Mouse (Mus musculus): ENCODE measurements around the gene Sertm1.

Gene Sertm1

DNA sequence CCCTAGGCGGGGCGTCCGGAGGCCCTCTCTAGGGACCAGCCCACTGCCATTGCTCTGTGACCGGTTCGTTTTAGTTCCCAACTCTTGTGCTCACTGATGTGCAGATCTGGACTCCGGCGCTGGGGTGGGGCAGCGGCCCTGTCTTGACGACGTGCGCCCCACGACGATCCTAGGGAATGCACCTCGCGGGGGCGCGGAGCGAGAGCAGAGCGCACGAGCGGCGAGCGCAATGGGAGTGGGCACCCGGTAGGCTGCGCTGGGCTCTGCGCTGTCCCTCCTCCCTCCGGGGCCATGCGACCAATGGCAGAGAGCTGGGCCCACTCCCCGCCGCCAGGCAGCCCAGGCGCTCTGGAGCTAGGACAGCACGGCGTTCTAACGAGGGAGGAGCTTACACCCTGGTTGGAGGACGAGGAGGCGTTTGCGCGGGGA is at the start of gene Sertm1:
Sertm1 (minus strand) TSS at position 245 of the 429 bp plus-strand sequence.
- no peak for DNase-seq

DNA sequence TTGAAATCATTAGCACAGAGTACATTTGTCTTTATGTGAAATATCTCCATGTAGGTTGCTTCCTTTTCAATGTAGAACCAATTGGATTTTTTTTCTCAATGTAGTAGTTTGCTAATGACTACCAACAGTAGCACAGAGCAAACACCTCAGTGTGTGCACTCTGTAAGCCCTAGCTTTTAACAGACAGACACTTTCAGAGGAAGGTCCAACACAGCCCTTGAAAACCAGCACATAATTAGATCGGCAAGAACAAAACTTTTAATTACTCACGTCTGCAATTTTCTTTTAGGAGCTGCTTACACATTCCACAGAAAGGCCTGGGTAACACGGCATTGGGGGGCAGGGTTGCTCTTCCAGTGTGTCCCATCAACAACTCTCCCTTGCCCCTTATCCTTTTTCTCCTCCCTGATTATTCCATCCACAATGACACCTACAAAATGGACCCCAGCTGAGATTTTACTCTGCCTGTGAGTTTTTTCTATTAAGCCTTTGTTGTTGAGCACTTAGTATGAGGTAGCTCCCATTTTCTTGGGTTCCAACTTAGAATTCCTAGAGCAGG is 49.3 kb upstream of the Sertm1 start:
- no peak for DNase-seq

GRCm38 (mm10) chr3:54943067-54943810 is 27.6 kb upstream of the Sertm1 start:
- DNase-seq = no peak

GRCm38 (mm10) chr3:54934535-54934934 is 18.8 kb upstream of the Sertm1 start:
- DNase-seq = no peak

- no peak for DNase-seq
These were observed 16.9 kb upstream of the Sertm1 start for GRCm38 (mm10) chr3:54932599-54932998.

DNA sequence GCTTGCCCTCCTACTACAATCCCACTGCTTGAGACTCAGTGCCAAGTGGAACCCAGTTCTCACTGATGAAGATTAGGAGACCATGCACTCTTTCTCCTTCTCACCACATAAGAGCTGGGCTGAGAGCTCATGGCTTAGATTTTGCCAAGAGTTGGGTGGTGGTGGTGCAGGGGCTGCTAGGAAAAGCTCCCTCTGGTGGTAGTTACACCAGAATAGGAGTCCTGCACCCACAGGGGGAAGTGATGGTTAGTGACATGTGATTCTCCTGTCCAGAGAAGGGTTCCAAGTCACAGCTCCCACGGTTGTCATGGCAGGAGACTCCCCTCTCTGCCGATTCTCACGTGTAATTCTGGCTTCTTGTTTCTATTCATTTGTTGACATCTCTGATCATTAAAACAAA is 4.7 kb upstream of the Sertm1 start:
- no peak for DNase-seq

DNA sequence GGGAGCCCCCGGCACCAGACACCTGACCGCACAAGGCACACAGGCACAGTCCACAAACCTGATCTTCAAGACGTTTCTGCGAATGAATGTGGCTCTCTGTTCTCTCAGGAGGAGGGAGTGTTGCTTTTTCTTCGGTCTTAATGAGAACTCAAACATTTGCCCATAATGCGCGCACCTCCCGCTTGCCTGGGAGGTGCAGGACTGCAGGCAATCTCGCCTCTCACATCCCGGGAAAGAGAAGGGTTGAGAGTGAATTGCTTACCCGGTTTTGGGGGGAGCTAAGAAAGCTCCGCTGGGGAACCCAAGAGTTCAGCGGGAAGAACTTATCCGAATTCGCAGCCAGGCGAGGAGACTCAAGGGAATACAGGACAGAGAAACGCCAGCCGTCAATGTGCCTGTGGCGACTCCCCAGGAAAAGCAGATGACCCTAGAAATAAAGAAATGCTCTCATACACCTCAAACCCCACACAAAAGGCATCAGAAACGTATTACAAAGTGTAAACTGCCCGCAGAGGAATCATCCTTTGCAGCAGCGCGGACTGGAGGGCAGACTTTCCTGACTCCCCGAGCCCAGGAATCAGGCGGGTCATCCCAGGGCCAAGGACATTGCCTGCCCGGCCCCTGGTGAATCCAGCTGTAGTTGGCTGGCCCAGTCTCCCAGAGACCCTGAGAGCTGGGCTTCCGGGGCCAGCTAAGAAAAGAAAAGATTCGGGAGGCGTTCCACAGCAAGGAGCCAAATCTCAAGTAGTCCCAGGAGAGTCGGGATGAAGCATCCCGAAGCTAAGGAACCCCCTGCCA is 643 bp downstream of the Sertm1 start:
- no peak for DNase-seq

DNA sequence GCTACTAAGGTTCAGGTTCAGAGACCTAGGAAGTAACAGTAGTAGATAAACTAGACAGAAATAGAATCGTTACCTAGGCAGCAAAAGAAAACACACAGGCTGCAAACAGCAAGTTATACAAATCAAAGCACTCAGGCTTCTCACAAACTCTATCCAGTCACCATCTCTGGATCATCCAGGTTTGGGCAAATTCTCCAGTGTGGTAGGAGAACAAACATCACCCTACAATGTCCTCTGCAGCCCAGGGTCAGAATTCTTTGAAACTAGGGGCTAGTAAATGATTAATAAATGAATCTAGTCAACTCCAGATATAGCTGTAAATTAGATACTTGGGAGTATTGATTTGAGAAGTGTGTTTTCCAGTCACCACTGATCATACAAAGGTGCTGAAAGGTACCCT is 6.8 kb downstream of the Sertm1 start:
- no peak for DNase-seq

- no peak for DNase-seq
These were observed 17.7 kb downstream of the Sertm1 start for GRCm38 (mm10) chr3:54897974-54898373.

DNA sequence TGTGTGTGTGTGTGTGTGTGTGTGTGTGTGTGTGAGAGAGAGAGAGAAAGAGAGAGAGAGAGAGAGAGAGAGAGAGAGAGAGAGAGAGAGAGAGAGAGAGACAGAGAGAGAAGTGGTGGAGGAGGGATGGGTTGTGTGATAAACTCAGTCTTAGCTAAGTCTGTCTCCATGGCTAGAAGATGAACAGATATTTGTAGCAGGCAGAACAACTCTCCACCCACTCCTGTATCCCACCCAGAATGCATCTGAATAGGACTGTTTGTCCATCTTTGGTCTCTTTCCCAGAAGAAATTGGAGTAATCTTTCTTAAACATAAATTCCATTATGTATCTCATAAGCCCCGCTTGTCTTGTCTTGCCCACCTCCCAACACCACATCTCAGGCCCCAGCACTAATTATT is 20.8 kb downstream of the Sertm1 start:
- no peak for DNase-seq

DNA sequence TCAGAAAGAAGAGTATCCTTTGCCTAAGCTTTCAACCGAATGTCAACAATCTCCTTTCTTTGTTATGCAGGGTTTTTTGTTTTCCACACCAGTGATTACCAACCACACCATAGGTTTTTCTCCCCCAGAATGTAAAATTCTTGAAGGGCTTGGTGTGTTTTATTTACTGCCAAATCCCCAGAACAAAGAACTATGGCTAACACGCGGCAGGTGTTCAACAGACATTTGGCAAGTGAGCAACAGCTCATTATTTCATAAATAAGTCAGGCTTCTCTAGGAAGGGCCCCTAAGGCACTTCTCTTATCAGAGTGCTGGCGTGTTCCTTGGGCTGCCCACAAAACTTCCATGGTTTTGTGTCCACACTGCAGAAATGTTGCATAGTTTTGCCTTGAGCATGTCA is 23.5 kb downstream of the Sertm1 start:
- no peak for DNase-seq

DNA sequence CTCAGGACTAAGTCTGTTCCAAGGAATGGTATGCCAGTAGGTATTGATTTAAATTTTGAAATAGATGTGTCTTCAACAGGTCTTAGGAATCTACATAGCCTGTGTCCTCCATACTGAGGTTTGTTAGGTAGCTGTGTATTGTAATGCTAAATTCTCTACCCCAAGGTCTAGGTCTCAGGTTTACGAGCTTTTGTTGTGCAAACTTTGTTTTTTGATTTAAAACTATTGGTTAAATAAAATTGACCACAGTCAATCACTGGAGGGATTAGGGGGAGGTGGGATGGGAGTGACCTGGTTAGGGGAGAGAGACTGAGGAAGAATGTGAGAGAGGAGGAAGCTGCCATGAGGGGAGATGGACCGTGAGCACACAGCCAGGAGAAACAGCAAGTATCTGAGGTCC is 29.2 kb downstream of the Sertm1 start:
- DNase-seq = no peak
